Mouse (Mus musculus) thymus, adult 2 months (tissue): Measurements from ENCODE around the gene Clba1. TPM values are rescaled to one million over a fixed set of nuclear protein-coding genes. Genes with fewer than 3 reads are reported as not detected.

ENCODE experiments used
- DNase-seq: peaks from one replicate; pipeline ENCODE4 v3.0.0; 2021
- H3K27ac ChIP-seq: fragments of 200-500 bp; 2 replicates; pipeline ENCODE4 v1.5.1; 2012; ENCODE audit warnings: low read length, control low read depth; ENCODE audit not compliant: control insufficient read depth, insufficient read depth
- H3K27me3 ChIP-seq: fragments of 200-500 bp; 2 replicates; pipeline ENCODE4 v1.6.1; 2012; ENCODE audit warnings: mild to moderate bottlenecking, low read length, moderate library complexity, mixed read lengths; ENCODE audit not compliant: control insufficient read depth, insufficient read depth
- H3K36me3 ChIP-seq: fragments of 200-500 bp; 2 replicates; pipeline ENCODE4 v1.6.1; 2012; ENCODE audit warnings: mild to moderate bottlenecking, low read length, moderate library complexity; ENCODE audit not compliant: control insufficient read depth, insufficient read depth
- H3K4me1 ChIP-seq: fragments of 200-500 bp; replicated peaks from 2 replicates; pipeline ENCODE4 v1.6.1; 2012; ENCODE audit warnings: low read length; ENCODE audit not compliant: control insufficient read depth, insufficient read depth
- H3K4me3 ChIP-seq: fragments of 200-500 bp; 2 replicates; pipeline ENCODE4 v1.5.1; 2012; ENCODE audit warnings: mild to moderate bottlenecking, low read length, control low read depth, moderate library complexity; ENCODE audit not compliant: control insufficient read depth, insufficient read depth
- CTCF ChIP-seq: fragments of 200-500 bp; IDR thresholded peaks from 2 replicates; pipeline ENCODE4 v1.5.1; 2012; ENCODE audit warnings: mild to moderate bottlenecking, control low read depth, low read length, moderate library complexity, borderline replicate concordance; ENCODE audit not compliant: control insufficient read depth, poor library complexity, insufficient read depth; ENCODE audit errors: extremely low read depth
- POLR2A ChIP-seq: fragments of 200-500 bp; IDR thresholded peaks from 2 replicates; pipeline ENCODE4 v1.6.1; 2012; ENCODE audit warnings: mild to moderate bottlenecking, low read length, control low read depth, moderate library complexity; ENCODE audit not compliant: control insufficient read depth, poor library complexity, insufficient read depth; ENCODE audit errors: extremely low read depth
- WGBS: fragments of 180-500 bp; shearing (Covaris S2); methylation state at CpG from one replicate; pipeline ENCODE4 v1.1.7; 2018; 5-methylcytosine and 5-hydroxymethylcytosine counted together
- polyA plus RNA-seq: library from polyadenylated mRNA; depleted of rRNA; stranded (reverse); fragments of >200 nt; gene quantifications from 2 replicates; pipeline ENCODE4 v1.2.3, GENCODE M21; 2012

Gene Clba1
- polyA plus RNA-seq, 1 experiment = 2.9 TPM

- H3K4me3 ChIP-seq = no peak overlapping the region
- no peaks in the 10 kb centered on the region for H3K27me3 ChIP-seq
- WGBS = 89% methylated on average over 4 of the region's 4 CpGs
Observed at GRCm38 (mm10) chr12:112770396-112770795, 38.3 kb upstream of the Clba1 start.

GRCm38 (mm10) chr12:112772306-112772705, 36.4 kb upstream of the Clba1 start:
- H3K4me3 ChIP-seq = no peak overlapping the region
- 94% methylated on average over 14 of the region's 14 CpGs for WGBS
- H3K27ac ChIP-seq = no peak overlapping the region
- no peaks in the 10 kb centered on the region for H3K4me1 ChIP-seq
- no peak for DNase-seq
- TF ChIP-seq POLR2A = no peak
- TF ChIP-seq CTCF = no peak
- no peaks in the 10 kb centered on the region for H3K36me3 ChIP-seq
- no peaks in the 10 kb centered on the region for H3K27me3 ChIP-seq

More at GRCm38 (mm10) chr12:112770396-112770795, 38.3 kb upstream of the Clba1 start:
- Histone ChIP-seq H3K4me1 (no peaks in the 10 kb centered on the region), H3K27ac (no peak overlapping the region), H3K36me3 (no peaks in the 10 kb centered on the region)
- DNase-seq = no peak
- no peak for TF ChIP-seq CTCF
- no peak for TF ChIP-seq POLR2A

- TF ChIP-seq CTCF (no peak), POLR2A (no peak)
- Histone ChIP-seq H3K36me3 (no peaks in the 10 kb centered on the region), H3K27ac (no peak overlapping the region), H3K4me3 (no peak overlapping the region), H3K4me1 (no peaks in the 10 kb centered on the region), H3K27me3 (no peaks in the 10 kb centered on the region)
- no peak for DNase-seq
- WGBS = 85% methylated on average over 9 of the region's 9 CpGs
Observed at GRCm38 (mm10) chr12:112773366-112773765, 35.4 kb upstream of the Clba1 start.

- Histone ChIP-seq H3K27ac (no peak overlapping the region), H3K27me3 (no peaks in the 10 kb centered on the region), H3K4me1 (no peaks in the 10 kb centered on the region), H3K36me3 (no peaks in the 10 kb centered on the region), H3K4me3 (no peak overlapping the region)
- WGBS = 68% methylated on average over 6 of the region's 6 CpGs
- DNase-seq = no peak
- no peak for TF ChIP-seq CTCF
Observed at GRCm38 (mm10) chr12:112774026-112774425, 34.7 kb upstream of the Clba1 start.

- Histone ChIP-seq H3K4me3 (no peak overlapping the region), H3K27me3 (no peaks in the 10 kb centered on the region), H3K27ac (no peak overlapping the region), H3K4me1 (no peaks in the 10 kb centered on the region), H3K36me3 (no peaks in the 10 kb centered on the region)
- WGBS = 94% methylated on average over 10 of the region's 10 CpGs
- no peak for TF ChIP-seq CTCF
- TF ChIP-seq POLR2A = no peak
- DNase-seq = no peak
Observed at GRCm38 (mm10) chr12:112774481-112774880, 34.3 kb upstream of the Clba1 start.

GRCm38 (mm10) chr12:112791026-112791425, 17.7 kb upstream of the Clba1 start:
- no peaks in the 10 kb centered on the region for H3K36me3 ChIP-seq
- no peak overlapping the region for H3K27ac ChIP-seq
- H3K27me3 ChIP-seq = no peaks in the 10 kb centered on the region
- no peak overlapping the region for H3K4me3 ChIP-seq
- H3K4me1 ChIP-seq = 0 out of 2 replicates have a peak, but pooled peaks cover 2% of the 10 kb centered on the region
- WGBS = 90% methylated on average over 8 of the region's 8 CpGs
- TF ChIP-seq CTCF (no peak), POLR2A (no peak)
- no peak for DNase-seq
